Mouse (Mus musculus) adrenal gland, postnatal 10 days (tissue): ENCODE measurements at regions not wholly inside any gene's neighbourhood (a gene's known extent, or its start where the extent isn't known, plus 50 kb on each side); places are given as distances from the start of the nearest gene placed in this dataset.

Experiments used
- DNase-seq: peaks from one replicate; pipeline ENCODE4 v3.0.0; 2021; ENCODE audit warnings: mixed read lengths

DNA sequence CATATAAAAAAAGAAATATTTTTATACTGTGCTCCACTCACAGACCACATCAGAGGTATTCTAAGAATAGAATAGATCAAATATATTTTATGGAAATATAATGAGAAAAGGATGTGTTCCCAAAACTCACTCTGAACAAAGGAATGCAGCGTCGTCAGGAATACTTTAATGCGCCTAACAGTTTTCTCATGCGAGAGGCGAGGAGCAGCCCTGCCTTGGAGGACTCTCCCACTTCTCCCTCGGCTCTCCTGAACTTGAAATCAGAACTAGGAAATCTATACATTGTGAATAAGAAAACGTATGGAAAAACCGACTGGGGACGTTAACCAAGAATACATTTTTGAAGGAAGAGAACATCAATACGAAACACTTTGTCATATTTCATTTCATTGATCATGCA, 368.3 kb upstream of the Zeb2 start:
- DNase-seq, result no peak

DNA sequence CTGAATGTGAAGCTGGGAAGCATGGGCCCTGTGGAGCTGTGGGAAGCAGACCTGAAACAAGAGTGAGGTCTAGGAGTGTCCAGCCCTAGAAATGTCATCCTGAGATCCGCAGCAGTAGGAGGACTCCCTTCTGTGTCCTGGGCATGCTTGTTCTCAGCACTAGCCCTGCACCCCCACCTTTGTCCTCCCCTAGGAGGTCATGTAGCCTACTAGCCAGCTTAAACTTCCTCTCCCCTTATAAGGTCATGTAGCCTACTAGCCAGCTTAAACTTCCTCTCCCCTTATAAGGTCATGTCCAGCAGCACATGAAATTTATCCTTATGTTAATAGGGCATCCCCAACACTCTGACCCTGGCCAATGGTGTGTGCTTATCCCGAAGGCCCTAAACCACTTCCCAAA, 363.5 kb upstream of the Zeb2 start:
- no peak for DNase-seq

DNA sequence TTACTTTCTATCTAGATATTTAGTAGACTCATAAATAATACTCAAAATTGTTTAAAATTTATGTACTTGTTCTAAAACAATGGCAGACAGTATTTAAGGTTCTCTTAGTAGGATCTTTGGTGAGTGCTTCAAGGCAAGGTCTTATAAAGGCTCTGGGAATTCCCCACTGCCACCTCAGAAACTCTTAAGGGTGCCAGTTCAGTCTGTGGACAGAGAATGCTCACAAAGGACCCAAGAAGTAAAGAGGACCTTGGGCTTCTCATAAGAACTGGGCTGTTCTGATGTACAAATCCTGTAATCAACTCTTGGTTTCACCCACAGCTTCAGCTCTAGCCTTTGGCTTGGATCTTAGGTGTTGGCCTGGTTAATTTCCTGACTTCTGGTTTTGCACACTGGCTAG, 358.8 kb upstream of the Zeb2 start:
- DNase-seq, result no peak

DNA sequence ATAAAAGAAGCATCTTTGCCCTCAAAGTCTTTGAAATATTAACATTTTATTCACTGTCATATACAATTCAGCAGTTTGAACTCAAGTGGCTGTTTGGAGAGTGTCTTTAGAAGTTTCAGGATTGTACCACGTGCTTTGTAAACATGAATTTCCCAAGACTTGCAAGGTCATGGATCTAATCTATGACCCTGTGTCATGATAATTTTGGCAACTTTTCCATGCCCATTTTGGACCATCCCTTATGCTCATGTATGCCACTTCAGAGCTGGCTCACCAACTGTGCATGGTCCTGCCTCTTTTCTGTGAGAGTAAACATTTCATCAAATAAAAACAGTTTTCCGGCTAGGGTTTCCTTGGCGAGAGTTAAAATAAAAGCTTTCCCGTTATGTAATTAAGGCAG, 347.1 kb upstream of the Zeb2 start:
- DNase-seq, result peak; percentile 4

DNA sequence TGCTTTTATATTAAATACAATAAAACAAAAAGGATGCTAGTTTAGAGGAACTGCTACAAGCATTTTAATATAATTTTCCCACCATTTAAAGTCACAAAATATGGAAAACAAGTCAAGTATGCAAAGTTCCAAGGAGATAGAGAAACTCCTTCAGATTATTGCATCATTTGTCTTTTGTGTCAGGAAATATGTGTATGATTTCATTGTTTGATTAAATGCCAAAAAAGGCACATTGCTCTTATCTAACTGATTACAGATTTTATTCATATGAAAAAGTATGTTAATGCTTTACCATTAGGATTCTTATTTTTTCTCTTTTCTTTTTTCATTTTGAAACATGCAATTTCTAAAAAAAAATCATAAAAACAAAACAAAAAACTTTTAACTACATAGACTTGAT, 342.2 kb upstream of the Zeb2 start:
- no peak for DNase-seq

DNA sequence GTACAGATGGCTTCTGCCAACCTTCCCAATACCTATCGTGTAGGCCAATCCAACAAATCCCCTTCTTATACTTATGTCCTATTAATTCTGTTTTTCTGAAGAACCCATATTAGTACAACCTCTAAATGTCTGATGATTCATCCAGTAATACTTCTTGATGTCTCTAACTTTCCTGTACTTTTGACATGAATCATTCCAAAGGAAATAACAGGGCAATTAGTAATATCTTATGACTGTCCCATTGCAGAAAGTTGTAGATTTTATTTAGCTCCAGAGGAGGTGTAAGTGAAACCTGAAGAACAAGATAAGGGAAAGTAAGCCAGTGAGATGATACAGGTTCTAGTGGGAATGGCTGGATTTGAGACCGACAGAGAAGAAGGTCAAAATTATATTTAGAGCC, 337.6 kb upstream of the Zeb2 start:
- no peak for DNase-seq

DNA sequence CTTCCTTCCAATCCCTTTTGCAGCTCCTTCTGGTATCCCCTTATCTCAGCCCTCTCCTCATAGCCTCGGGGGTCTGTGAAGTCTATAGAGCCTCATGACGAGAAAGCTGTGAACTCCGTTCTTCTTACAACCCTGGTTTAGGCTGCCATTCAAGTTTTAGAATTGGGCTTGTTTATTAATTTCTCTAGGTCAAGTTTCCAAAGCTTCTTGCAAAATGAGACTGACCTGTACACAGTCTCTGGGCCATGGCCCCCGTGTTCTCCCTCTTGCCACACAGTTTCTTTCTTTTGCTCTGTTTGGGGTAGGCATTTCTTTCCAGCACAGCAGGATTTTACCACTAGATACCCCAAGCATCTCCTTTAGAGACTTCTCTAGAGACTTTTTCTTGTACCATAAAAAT, 322.0 kb upstream of the Zeb2 start:
- peak; percentile 21 for DNase-seq

DNA sequence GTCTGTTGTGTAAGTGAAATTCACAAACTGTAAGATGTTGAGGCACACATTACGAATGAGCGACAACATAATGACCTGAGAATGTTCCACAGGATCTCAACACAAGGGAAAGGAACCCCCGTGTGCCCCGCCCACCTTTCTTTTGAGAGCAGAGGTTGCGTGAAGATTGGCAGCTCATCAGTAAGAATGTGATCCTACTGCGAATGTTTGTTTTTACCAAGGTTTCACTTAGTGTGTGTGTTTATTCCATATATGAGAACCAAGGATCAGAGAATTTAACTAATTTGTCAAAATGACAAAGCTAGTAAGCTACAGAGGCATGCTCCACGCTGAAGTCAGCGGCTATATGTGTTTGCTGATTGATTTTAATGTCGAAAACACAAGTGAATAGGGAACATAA, 321.5 kb upstream of the Zeb2 start:
- peak; percentile 10 for DNase-seq

DNA sequence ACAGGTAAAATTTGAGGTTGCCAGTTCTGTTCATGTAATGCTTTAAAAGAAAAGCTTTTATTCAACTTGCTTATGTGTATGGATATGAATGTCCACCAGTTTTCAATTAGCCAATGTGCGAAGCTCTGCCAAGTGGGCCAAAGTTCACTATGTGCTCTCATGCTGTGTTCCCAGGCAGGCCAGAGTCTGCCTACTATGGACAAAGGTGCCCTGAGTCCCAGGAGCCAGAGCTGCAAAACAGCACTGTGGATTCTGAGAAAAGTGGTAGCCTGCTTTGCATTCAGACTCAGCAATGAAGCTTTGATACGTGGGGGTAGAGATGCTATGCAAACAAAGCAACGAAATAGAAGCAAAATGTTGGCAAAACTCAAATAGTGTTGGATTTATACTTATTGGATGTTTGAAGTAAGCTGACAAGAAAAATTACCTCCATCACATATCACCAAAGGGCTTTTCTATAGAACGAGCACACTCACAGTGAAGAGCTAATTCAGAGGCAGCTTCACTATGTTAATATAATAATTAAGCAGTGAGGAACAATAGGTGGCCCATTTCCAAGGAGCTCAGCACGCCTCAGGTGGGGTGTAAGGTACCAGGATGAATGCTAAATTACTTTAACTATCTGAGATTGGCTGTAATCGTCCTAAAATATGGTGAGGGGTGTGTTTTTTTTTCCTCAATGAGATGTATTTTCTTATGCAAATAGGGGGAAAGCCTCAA, 318.2 kb upstream of the Zeb2 start:
- DNase-seq, result peak; percentile 77

DNA sequence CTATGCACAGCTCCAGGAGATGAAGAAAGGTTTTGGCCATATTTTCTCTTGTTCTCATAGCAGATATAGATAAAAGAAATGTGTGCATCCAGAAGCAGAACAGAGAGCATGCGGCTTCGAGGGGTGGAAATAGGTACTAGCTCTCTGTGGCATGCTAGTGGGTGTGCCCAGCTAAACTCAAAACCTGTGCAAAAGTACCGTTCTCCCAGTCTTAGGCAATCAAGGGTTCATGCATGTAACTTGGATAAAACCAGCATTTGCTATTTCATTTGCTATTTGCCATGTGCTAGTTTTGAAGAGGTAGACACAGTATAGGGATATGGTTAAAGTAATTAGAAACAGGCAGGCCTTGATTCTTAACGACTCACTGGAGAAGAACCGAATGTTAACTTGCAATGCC, 317.6 kb upstream of the Zeb2 start:
- DNase-seq, result no peak

DNA sequence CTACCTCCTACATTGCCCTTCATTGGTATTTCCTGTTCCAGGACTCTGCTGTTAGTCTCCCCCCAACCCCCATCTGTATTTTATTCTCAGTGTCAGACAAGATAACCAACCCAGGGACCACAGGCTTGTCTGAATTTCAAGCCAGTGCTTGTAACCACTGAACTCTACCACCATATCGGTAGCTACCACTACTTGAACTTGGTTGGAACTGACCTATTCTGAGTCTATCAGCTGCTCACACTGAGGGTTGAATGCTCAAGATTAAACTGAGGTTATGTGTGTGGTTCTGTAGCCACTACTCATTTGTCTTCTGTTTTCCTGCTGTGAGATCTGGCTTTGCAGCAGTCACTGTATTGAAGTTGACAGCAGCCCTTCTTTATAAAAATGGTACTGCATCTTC, 317.0 kb upstream of the Zeb2 start:
- no peak for DNase-seq

DNA sequence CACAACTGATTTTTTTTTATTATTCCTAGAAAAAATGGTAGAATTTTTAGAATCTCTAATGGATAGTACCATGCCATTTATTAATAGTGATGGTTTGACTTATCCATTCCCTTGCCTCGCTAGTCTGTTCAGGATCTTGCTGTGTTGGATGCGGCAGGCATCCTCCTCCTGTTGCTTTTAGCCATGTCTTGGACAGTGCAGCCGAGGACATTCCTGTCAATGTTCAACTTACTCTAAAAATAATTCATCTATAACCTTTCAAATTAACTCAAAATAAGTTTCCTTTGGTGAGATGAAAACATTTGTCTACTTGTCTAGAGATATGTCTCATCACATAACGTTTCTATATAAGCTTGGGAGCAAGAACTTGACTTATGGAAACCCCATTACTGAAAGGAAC, 314.2 kb upstream of the Zeb2 start:
- no peak for DNase-seq

DNA sequence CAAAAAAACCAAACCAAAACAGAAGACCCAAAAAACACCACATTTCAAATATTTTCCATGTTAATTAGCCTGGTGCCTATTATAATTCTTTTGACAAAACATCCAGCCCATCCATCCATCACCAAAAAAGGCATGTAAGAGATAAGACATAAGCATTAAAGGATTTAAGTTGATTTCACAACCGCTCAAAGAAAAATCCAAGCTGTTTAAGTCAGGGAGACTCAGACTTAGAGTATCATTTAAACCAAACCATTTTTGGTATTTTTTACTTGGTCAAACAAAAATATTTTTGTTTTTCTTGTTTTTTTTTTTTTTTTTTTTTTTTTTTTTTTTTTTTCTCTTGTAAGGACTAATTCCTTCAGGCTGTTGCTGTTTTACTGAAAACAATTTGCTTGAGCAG, 304.6 kb upstream of the Zeb2 start:
- DNase-seq, result no peak

DNA sequence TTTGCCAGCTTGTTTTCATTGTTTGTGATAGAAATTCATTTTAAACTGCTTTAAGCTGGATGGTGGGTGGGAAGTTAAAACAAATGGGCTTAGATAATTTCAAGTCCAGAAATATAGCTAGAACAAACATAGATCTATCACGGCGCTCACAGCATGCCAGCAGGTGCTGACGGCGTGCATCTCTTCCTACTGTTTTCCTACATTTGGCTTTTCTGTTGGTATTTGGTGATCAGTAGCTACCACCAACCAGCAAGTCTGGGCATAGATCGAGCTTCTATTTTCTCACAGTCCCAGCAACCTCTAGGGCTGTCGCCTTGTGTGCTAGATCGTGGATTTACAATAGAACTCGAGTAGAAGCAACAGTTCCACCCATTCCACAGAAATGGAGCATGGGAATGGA, 290.9 kb upstream of the Zeb2 start:
- DNase-seq, result no peak

DNA sequence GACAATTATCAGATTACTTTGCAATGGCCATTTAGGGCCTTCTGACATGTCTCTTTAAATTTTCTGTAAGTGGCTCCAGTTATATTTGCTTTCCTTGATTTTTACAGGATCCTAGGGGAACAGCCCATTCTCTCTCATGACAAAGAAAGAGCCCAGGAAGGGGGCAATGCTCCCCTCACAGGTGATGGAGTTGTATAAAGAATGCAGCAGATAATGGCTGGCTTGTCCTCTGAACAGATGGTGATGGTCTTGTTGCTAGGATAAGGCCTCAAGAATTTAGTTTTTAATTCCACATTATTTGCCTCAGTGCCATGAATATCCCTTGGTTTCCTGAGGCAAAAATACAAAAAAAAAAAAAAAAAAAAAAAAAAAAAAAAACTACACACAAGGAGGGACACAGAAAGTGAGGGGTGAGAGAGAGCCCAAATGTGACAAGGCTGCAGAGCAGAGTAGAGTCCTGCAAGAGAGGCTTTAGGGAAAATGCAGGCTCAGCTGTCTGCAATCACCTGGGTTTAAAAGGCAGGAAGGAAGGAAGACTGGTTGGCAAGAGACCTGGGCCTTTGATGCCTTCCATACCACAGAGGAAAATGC, 272.8 kb upstream of the Zeb2 start:
- DNase-seq, result no peak

DNA sequence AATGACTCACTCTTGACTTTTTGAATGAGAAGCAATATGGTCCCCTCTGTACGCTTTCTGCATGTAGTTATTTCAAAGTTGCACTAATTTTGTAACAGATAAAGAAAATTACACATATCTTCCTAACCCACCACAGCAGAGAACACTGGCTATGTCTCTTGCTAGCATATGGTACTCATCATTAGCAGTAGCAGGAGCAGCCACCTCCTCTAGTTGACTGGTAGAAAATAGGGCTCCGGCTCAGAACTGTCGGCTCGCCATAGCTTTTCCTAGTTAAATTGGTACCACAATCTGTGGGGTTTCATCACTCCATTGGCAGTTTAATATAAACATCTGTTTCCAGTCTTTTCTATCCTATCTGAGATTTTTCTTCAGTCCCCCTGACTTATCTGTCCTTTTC, 254.1 kb upstream of the Zeb2 start:
- no peak for DNase-seq

DNA sequence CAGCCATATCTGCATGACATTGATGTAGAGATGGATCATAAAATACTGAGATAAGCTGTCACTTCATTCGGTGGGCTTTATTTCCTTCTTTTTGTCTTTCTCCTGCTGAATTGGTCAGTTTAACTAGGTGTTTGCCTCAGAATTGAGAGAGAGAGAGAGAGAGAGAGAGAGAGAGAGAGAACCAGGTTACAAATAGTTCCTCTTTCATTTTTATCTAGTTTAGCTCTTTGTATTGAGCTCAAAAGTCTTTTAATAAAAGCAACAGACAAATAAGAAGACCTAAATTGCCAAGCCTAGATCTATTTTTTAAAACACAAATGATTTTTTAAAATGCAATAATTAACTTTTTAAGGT, 253.4 kb upstream of the Zeb2 start:
- no peak for DNase-seq

DNA sequence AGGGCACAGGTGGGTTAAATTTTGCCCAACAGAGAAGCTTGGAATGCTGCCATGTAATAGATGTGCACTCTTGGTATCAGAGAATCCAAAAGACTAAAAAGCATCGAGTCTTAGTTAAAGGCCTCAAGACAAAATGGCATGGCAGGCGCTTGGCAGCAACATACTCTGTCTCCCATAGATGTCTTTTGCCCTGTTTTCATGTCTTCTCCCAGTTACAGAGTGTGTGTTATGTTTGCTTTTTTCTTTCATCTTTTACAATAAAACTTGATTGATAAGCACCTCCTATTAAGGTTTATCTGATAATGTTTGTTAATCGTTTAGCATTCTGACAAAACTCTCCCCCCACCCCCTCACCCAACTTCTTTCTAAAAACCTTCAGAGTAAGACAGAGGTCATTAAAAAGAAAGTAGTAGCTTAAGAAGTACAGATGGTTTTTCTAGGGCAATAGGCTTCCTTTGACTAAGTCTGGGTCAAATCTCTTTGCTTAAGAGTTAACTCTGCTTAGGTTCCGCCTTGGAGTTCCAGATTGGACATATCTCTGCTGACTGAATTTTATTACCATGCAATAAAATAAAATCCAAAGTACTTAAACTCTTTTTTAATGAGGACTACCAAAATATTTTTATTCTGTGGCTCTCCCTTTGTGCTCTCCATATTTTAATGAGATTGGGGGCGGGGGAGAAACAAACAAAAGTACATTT, 252.9 kb upstream of the Zeb2 start:
- DNase-seq, result no peak

DNA sequence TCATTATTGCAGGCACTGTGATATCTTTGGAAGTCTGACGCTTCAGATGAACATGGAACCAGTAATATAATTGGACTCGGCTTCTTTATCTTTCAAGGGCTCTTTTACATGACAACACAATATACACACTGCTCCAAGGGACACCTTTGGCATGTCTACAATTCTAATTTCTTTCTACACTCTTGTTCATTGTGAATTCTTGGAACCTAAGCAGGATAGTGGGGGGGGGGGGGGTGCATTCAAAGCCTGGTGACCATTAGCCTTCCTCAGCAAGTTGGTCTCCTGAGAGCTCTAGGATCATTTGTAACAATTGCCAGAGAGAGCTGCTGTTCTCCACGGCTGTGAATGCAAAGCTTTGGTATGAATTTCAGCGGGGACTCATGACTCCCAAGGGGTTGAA, 252.2 kb upstream of the Zeb2 start:
- DNase-seq, result no peak

DNA sequence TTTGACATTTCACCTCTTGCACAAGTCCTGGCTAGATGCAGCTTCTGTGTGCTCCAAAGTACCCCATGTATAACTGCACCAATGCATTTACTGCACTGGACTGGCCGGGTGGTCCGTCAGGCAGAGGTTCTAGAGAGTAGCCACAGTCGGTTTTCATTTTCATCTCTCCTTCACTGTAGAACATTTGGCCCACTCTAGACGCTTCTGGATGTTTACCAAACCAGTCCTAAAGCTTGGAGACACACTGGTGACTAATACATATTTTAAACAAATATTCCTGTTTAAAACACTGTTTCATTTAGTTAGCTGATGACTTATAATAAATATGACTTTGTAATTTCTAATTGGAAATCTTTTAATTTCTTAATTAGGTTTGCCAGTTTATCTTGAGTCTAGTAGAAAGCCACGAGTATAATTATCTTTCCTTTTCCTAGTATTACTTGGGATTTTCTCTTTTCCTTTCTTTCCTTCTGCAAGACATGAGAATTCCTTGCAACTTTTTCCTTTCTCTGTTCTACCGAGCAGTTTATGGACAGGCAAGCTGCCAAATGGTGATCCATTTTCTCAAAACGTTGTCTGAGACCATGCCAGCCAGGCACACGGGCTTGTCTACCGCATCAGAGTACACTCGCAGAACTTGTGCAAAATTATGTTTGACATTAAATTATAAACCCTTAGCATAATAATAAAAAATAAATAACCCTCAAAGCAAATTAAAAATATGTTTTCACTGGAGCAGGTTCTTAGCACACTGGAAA, 250.4 kb upstream of the Zeb2 start:
- DNase-seq, result peak; percentile 22

DNA sequence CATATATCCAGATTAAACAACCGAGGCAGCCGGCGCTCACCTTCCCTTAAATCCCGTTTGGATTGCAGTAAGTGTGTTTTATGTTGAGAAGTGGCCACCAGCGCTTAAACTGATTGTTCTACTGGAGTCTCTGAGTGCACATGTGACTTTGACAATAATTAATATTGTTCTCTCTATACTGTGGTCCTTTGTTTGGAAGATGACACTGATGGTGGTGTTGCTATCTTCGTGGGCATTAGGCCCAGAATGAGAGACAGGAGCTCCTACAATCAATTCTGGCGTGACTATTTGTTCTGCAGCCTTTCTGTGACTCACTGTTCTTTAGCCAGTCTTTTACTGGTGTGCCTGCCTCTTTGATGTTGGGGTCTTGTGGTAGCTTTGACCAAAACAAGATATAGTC, 240.1 kb upstream of the Zeb2 start:
- no peak for DNase-seq

DNA sequence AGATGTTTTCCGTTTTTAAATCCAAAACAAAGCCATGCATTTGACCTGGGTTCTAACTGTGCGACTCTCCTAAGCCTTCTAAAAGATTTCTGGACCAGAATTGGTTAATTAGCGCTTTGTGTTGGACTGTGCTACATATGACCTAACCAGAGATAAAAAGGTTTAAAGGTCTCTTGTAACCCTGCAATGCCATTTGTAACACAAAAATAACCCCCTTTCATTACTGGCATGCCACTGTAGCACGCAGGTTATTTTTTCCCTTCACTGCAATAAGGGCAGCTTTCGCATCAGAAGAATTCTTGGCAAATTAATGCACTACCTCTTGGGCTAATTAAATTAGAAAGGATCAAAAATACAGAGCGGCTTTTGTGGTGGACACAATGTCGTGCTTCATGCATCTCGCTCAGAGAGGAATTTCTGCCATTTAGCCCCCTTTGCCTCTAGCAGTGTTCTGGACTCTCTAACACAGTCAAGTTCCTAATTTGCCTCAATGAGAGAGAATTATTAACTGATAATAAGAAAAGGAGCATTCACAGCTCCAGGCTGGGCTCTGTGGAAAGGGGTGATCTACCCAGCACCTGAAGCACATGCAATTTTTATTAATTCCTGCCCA, 239.5 kb upstream of the Zeb2 start:
- no peak for DNase-seq

DNA sequence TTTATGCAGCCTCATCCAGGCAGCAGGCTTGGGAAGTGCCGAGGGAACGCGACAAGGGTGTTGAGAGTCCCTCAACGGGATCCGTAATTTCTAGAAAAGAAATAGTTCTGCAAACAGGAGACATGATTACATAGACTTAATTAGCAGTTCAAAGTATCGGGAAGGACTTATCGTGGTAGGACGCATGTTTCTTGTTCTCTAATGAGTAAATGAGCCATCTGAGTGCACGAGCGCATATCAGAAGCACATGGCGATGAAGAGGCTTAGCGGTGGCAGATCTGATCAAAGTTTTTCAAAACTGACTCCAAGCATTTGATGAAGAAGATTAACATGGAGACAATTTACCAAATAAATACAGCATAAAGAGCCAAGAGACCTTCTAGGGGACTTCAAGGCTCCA, 238.8 kb upstream of the Zeb2 start:
- DNase-seq, result no peak
